Comparison of ENCODE assay signal across 8 mouse cellular contexts in genomic region chr7:64502271-64503180, GRCm38 (mm10). TPM values are rescaled to one million over a fixed set of nuclear protein-coding genes. Genes with fewer than 3 reads are reported as not detected.
DNase-seq lines count a peak whose midpoint lies in the region; ATAC-seq and TF ChIP-seq lines count a peak whose summit lies in the region.

No protein-coding gene starts in this region.

- H3K36me3 ChIP-seq in hindbrain, embryonic 10.5 days, result no peaks in the 10 kb centered on the region
- no peaks in the 10 kb centered on the region for H3K36me3 ChIP-seq in liver, embryonic 12.5 days
- H3K36me3 ChIP-seq in stomach, embryonic 16.5 days (ENCODE audit: control insufficient read depth, insufficient read depth, low read length), result no peaks in the 10 kb centered on the region

- DNase-seq in layer of hippocampus, adult 2 months (ENCODE audit: low spot score in 2 of 2), result no peak
- no peak for DNase-seq in layer of hippocampus, adult 9-10 months (ENCODE audit: low spot score)
- peak; percentile 50 for DNase-seq in hindbrain, embryonic 10.5 days (ENCODE audit: low spot score)
- DNase-seq in c-Kit-positive CD71-positive TER-119-positive erythroid progenitor cells, embryonic 14.5 days (ENCODE audit: low spot score), result no peak

- H3K4me3 ChIP-seq in layer of hippocampus, adult 2 months, result peak overlapping the region; percentile 78
- H3K4me3 ChIP-seq in cortical plate, adult 2 months (ENCODE audit: insufficient read depth, low read length), result peak overlapping the region; percentile 75
- H3K4me3 ChIP-seq in hindbrain, embryonic 10.5 days, result peak overlapping the region; percentile 91
- H3K4me3 ChIP-seq in liver, embryonic 12.5 days, result peak overlapping the region; percentile 46
- peak overlapping the region; percentile 58 for H3K4me3 ChIP-seq in stomach, embryonic 16.5 days (replicated peaks; ENCODE audit: low read length)

- no peaks in the 10 kb centered on the region for H3K9me3 ChIP-seq in hindbrain, embryonic 10.5 days
- 0 out of 2 replicates have a peak, but pooled peaks cover under 1% of the 10 kb centered on the region for H3K9me3 ChIP-seq in liver, embryonic 12.5 days (replicated peaks)
- no peaks in the 10 kb centered on the region for H3K9me3 ChIP-seq in stomach, embryonic 16.5 days (replicated peaks; ENCODE audit: control insufficient read depth, low read length)

- no peak overlapping the region for H3K9ac ChIP-seq in liver, embryonic 12.5 days
- H3K9ac ChIP-seq in stomach, embryonic 16.5 days (ENCODE audit: low read length), result peak overlapping the region; percentile 69

- peak overlapping the region; percentile 67 for H3K4me2 ChIP-seq in liver, embryonic 12.5 days
- peak overlapping the region; percentile 92 for H3K4me2 ChIP-seq in stomach, embryonic 16.5 days (ENCODE audit: low read depth, low read length)

- no peak for TF ChIP-seq CTCF in layer of hippocampus, adult 2 months (conservative IDR thresholded peaks at IDR 0.05)
- TF ChIP-seq CTCF in cortical plate, adult 2 months (IDR thresholded peaks at IDR 0.05; ENCODE audit: extremely low read depth, insufficient read depth, low read length), result no peak

- H3K4me1 ChIP-seq in cortical plate, adult 2 months (ENCODE audit: control insufficient read depth, insufficient read depth, low read length), result peaks cover 15% of the 10 kb centered on the region
- peaks cover 56% of the 10 kb centered on the region for H3K4me1 ChIP-seq in hindbrain, embryonic 10.5 days (replicated peaks)
- no peaks in the 10 kb centered on the region for H3K4me1 ChIP-seq in liver, embryonic 12.5 days
- H3K4me1 ChIP-seq in stomach, embryonic 16.5 days (ENCODE audit: control insufficient read depth, insufficient read depth, low read length), result no peaks in the 10 kb centered on the region

- WGBS in hindbrain, embryonic 10.5 days, result 2% methylated on average over 47 of the region's 47 CpGs
- WGBS in liver, embryonic 12.5 days (ENCODE audit: insufficient replicate concordance), result 8% methylated on average over 39 of the region's 47 CpGs
- 3% methylated on average over 38 of the region's 47 CpGs for WGBS in stomach, embryonic 16.5 days

- H3K27me3 ChIP-seq in hindbrain, embryonic 10.5 days (ENCODE audit: insufficient read depth, poor library complexity, severe bottlenecking), result peaks cover 34% of the 10 kb centered on the region
- peaks cover 47% of the 10 kb centered on the region for H3K27me3 ChIP-seq in liver, embryonic 12.5 days (replicated peaks)
- peaks cover 38% of the 10 kb centered on the region for H3K27me3 ChIP-seq in stomach, embryonic 16.5 days (ENCODE audit: control insufficient read depth, insufficient read depth, low read length)

- TF ChIP-seq POLR2A in cortical plate, adult 2 months (IDR thresholded peaks at IDR 0.05; ENCODE audit: extremely low read depth, insufficient read depth, low read length), result no peak

- ATAC-seq in liver, embryonic 12.5 days, result no peak
- peak; percentile 8; the same call in 1 of the 2 replicates for ATAC-seq in stomach, embryonic 16.5 days (ENCODE audit: insufficient read depth, low FRiP score)
- ATAC-seq in megakaryocyte, adult 5-6 weeks (ENCODE audit: poor library complexity, severe bottlenecking), result no peak

- H3K27ac ChIP-seq in layer of hippocampus, adult 2 months, result peak overlapping the region; percentile 98
- peak overlapping the region; percentile 97 for H3K27ac ChIP-seq in cortical plate, adult 2 months (ENCODE audit: insufficient read depth, low read length)
- H3K27ac ChIP-seq in hindbrain, embryonic 10.5 days, result peak overlapping the region; percentile 99
- no peak overlapping the region for H3K27ac ChIP-seq in liver, embryonic 12.5 days
- no peak overlapping the region for H3K27ac ChIP-seq in stomach, embryonic 16.5 days (ENCODE audit: low read length)

RNA-seq across cellular contexts. Expression of gene Apba2, which starts 1.0 kb away (rescaled TPM):
- 100 to 1,000 TPM; 249 to 259 TPM for total RNA-seq in layer of hippocampus, adult 2 months (2021)
- 188 and 204 TPM in 2 replicates for polyA plus RNA-seq in cortical plate, adult 2 months (2012; rRNA removed)
- polyA plus RNA-seq in hindbrain, embryonic 10.5 days (2016; fragmentation: Nextera tagmentation; extraction: Ambion mirVana), result 59.1 and 88.9 TPM in 2 replicates
- polyA plus RNA-seq in liver, embryonic 12.5 days (2016; fragmentation: Nextera tagmentation; extraction: Ambion mirVana), result 0.12 and 0.18 TPM in 2 replicates
- polyA plus RNA-seq in stomach, embryonic 16.5 days (2015; fragmentation: Nextera tagmentation; extraction: Ambion mirVana), result 5.8 and 6.7 TPM in 2 replicates
- not detected in 2 replicates for total RNA-seq in megakaryocyte, adult 5-6 weeks (2015)
- not detected in 2 replicates for total RNA-seq in megakaryocyte, adult 5-6 weeks (2017)

Comparison
In these comparisons a context has a peak if more than half of its experiments do, and no peak if none do; other contexts are left out.
1. H3K27ac ChIP-seq: peak in layer of hippocampus, adult 2 months (single experiment), cortical plate, adult 2 months (single experiment) and hindbrain, embryonic 10.5 days (single experiment); none in liver, embryonic 12.5 days (single experiment) and stomach, embryonic 16.5 days (single experiment).
2. Peak in every context shown above with its lines, with median percentiles within 50 percentile points of each other: H3K4me3 ChIP-seq.